Mouse (Mus musculus) cerebellum, postnatal 10 days (tissue): ENCODE results near the gene Dhdds.

Source experiments
- DNase-seq, 2 experiments: peaks; one replicate each; pipeline ENCODE4 v3.0.0; 2021; ENCODE audit warnings: mixed read lengths in 2 of 2

The Dhdds gene

GRCm38 (mm10) chr4:134000466-134001438 is at the start of gene Dhdds:
Dhdds (minus strand) TSS chr4:134000918.
- peak; percentile 98 for DNase-seq

GRCm38 (mm10) chr4:134047648-134048047 is 46.9 kb upstream of the Dhdds start:
- DNase-seq, result no peak

- no peak for DNase-seq
These were observed 42.3 kb upstream of the Dhdds start for GRCm38 (mm10) chr4:134043041-134043440.

GRCm38 (mm10) chr4:134041317-134042123 is 40.8 kb upstream of the Dhdds start:
- peak; percentile 44 to 51 for DNase-seq

- peak; percentile 91 to 93 for DNase-seq
These were observed 35.2 kb upstream of the Dhdds start for GRCm38 (mm10) chr4:134035953-134036352.

GRCm38 (mm10) chr4:134025802-134026201 is 25.1 kb upstream of the Dhdds start:
- DNase-seq, result no peak

GRCm38 (mm10) chr4:134020621-134021020 is 19.9 kb upstream of the Dhdds start:
- peak; percentile 42 to 47 for DNase-seq

- peak; percentile 92 to 94 for DNase-seq
These were observed 19.1 kb upstream of the Dhdds start for GRCm38 (mm10) chr4:134019641-134020351.

- peak; percentile 32 to 49 for DNase-seq
These were observed 18.5 kb upstream of the Dhdds start for GRCm38 (mm10) chr4:134019210-134019609.

- DNase-seq, result peak; percentile 25 to 26
These were observed 18.0 kb upstream of the Dhdds start, which contains the start of gene Lin28a for GRCm38 (mm10) chr4:134018779-134019145. Lin28a (minus strand) TSS chr4:134018841.

- DNase-seq, result peak; percentile 11 to 17
These were observed 17.5 kb upstream of the Dhdds start for GRCm38 (mm10) chr4:134018038-134018778.

GRCm38 (mm10) chr4:134017201-134017865 is 16.6 kb upstream of the Dhdds start:
- peak; percentile 35 to 39 for DNase-seq

- DNase-seq, result peak in 1 of 2 experiments; percentile 9
These were observed 16.0 kb upstream of the Dhdds start for GRCm38 (mm10) chr4:134016767-134017166.

- peak in 1 of 2 experiments; percentile 9 for DNase-seq
These were observed 15.5 kb upstream of the Dhdds start for GRCm38 (mm10) chr4:134016208-134016607.

- DNase-seq, result peak in 1 of 2 experiments; percentile 16
These were observed 12.3 kb upstream of the Dhdds start for GRCm38 (mm10) chr4:134012858-134013528.

GRCm38 (mm10) chr4:134011450-134012414 is 11.0 kb upstream of the Dhdds start:
- DNase-seq, result no peak

- DNase-seq, result no peak
These were observed 9.0 kb upstream of the Dhdds start for GRCm38 (mm10) chr4:134009709-134010108.

GRCm38 (mm10) chr4:134006845-134007244 is 6.1 kb upstream of the Dhdds start:
- DNase-seq, result no peak

GRCm38 (mm10) chr4:134005581-134006358 is 5.1 kb upstream of the Dhdds start:
- DNase-seq, result no peak
